Mouse (Mus musculus): ENCODE results near the gene Gna13.

- TF ChIP-seq CTCF (IDR thresholded peaks at IDR 0.05 in 2 of 3, conservative IDR thresholded peaks at IDR 0.05 in 1 of 3; ENCODE audit: control insufficient read depth in 1 of 3, insufficient read depth in 1 of 3, low read depth in 2 of 3, low read length in 3 of 3, poor library complexity in 1 of 3, severe bottlenecking in 1 of 3) (no peak), POLR2A (IDR thresholded peaks at IDR 0.05; ENCODE audit: control insufficient read depth in 1 of 2, insufficient read depth in 1 of 2, low read depth in 1 of 2, low read length in 2 of 2, poor library complexity in 1 of 2) (no peak), EP300 (IDR thresholded peaks at IDR 0.05; ENCODE audit: low read depth in 1 of 2, low read length in 2 of 2) (no peak), MAZ (IDR thresholded peaks at IDR 0.05; ENCODE audit: low read depth, low read length) (no peak), USF1 (IDR thresholded peaks at IDR 0.05; ENCODE audit: low read depth, low read length) (no peak), MXI1 (IDR thresholded peaks at IDR 0.05; ENCODE audit: low read depth, low read length) (no peak), KAT2A (conservative IDR thresholded peaks at IDR 0.05; ENCODE audit: low read depth, low read length) (no peak), RCOR1 (IDR thresholded peaks at IDR 0.05; ENCODE audit: low read depth, low read length) (no peak), MYC (IDR thresholded peaks at IDR 0.05; ENCODE audit: low read depth, low read length) (no peak), NELFE (IDR thresholded peaks at IDR 0.05; ENCODE audit: low read depth, low read length) (no peak), ETS1 (IDR thresholded peaks at IDR 0.05; ENCODE audit: low read depth, low read length) (no peak), POLR2AphosphoS5 (IDR thresholded peaks at IDR 0.05; ENCODE audit: borderline replicate concordance, low read depth, low read length) (no peak), POLR2AphosphoS2 (IDR thresholded peaks at IDR 0.05; ENCODE audit: low read length) (no peak), ZC3H11A (IDR thresholded peaks at IDR 0.05; ENCODE audit: low read depth, low read length) (no peak)
These were observed 12.8 kb downstream of the Gna13 start for GRCm38 (mm10) chr11:109375412-109375811.

All from MEL (cell line).